Mouse (Mus musculus): ENCODE measurements around the gene Mrpl21. TPM values are rescaled to one million over a fixed set of nuclear protein-coding genes. Genes with fewer than 3 reads are reported as not detected.

Gene Mrpl21
- 72.9 and 97.5 TPM in 2 replicates for total RNA-seq (2014; fragmentation: Nextera tagmentation)
- total RNA-seq (2017) = 91.3 and 123 TPM in 2 replicates

DNA sequence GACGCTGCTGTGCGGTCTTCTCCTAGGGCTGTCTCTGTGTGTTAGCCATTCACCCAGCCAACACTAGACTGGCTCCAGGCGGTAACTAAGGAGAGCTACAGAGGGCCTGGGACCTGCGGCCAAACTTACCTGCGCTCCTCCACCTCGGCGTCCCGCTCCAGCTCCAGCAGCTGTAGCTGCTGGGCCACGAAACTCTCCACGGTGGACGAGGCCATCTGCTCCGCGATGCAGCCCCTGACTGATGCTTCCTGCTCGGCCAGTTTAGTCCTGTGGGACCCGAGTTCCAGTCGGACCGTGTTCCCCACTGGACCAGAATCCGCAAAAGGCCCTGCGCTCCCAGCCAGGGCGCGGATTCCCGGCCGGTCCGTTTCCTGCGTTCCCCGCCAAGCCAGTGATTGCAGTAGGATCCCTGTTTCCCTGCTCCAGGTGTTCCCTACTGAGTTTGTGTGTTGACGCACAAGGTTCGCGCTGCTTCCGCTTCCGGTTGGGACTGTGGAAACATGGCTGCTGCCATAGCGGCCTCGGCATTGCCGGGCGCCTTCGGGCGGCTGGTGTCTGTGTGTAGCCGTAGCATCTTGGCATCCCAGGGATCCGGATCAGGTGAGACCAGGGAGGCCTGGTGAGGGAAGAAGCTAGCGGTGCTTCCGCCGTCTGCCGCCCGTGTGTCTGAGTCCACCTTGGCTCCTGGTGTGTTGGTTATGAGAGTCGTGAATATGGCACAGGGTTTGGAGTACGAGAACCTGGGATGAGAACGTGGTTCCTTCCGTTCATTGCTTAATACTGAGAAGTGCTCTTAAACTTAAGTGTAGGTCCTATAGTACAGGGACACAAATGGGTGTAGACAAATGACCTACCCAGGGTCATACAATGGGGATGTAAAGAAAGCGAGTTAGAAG lies at the start of gene Mrpl21, which contains the start of gene Ighmbp2:
Gene Mrpl21 (plus strand): TSS at position 330 of the 896 bp plus-strand sequence.
Gene Ighmbp2 (minus strand): TSS at position 446 of the 896 bp plus-strand sequence.
- ATAC-seq (replicated peaks; ENCODE audit: poor library complexity, severe bottlenecking) = peak; percentile 88

DNA sequence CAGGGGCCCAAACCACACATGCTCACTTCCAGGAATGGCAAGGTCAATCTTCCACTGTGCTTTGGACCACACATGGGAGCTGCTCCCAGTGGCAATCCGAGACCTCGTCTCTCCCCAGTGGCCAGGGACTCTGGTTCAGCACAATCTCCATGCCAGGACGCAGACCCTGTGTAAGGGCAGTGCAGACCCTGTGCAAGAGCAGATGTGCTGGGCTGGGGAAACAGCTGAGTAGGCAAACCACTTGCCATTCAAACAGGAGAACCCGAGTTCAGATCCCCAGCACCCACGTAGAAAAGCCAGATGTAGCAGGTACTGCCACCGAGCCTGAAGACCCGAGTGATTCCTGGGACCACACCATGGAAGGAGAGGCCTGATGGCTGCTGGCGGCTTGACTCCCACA lies 22.7 kb upstream of the Mrpl21 start:
- no peak for ATAC-seq (replicated peaks; ENCODE audit: poor library complexity, severe bottlenecking)

DNA sequence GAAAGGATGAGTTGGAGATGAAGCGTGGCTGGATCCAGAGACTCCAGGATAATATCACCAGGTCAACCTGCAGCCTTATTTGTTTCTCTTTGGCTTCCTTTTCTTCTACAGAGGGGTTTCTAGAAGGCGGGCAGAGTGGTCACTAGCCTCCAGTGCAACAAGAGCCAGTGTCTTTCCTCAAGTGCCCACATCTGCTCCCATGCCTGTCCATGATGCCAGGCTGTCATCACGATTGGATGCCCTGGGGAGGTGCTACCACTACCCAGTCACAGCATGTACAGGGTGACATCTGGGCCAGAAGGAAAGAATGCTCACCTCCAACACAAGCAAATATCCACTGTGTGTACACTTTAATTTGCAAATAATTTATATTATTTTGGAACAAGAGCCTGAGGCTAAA lies 22.1 kb upstream of the Mrpl21 start:
- ATAC-seq (replicated peaks; ENCODE audit: poor library complexity, severe bottlenecking) = no peak

DNA sequence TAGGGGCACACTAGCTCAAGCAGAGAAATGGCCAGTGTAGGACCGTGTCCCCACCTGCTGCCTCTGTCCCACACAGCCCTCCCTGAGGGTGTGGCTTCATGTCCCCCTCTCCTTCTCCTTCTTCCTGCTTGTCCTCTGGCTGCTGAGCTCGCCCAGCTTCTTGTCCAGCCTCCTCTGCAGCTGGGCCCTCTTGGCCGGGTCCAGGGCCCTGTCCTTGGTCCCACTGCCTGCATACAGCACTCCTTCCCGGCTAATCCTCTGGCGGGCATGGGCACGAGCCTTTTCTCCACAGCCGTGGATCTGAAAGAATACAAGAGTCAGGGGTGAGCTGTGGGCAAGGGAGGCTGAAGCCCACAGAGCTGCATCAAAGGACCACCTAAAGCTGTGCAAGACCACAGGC lies 21.4 kb upstream of the Mrpl21 start:
- ATAC-seq (replicated peaks; ENCODE audit: poor library complexity, severe bottlenecking) = no peak

DNA sequence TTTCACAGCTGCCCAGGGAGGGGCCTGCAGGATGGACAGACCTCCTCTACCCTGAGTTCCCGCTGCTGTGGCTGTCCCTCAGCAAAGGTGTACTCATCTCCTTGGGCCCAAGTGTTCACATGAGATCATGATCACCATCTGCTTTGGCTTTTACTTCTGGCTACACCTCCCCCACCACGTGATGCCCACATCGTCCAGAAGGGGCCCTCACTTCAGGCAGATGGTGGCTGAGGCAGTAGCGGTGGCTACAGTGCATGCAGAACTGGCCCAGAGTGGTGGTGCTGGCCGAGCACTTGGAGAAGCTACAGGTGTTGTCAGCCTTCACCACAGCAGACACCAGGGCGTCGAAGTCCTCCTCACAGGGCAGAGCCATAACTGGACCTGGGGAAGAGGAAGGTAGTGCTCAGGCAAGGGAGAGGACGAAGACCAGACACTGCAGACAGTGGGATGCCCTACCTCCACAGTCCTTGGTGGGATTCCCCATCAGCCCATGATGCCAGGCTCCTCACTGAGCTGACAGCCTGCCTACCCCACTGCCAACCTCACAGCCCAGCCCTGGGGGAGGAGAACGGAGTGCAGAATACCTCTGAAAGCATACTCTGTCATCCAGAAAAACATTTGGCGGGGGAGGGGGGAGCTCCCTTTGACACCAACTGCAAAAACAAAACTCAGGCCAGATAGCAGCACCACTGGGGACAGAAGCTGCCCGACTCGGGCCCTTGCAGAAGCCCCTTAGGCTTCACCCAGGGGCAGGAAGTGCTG lies 20.8 kb upstream of the Mrpl21 start:
- ATAC-seq (replicated peaks; ENCODE audit: poor library complexity, severe bottlenecking) = no peak

DNA sequence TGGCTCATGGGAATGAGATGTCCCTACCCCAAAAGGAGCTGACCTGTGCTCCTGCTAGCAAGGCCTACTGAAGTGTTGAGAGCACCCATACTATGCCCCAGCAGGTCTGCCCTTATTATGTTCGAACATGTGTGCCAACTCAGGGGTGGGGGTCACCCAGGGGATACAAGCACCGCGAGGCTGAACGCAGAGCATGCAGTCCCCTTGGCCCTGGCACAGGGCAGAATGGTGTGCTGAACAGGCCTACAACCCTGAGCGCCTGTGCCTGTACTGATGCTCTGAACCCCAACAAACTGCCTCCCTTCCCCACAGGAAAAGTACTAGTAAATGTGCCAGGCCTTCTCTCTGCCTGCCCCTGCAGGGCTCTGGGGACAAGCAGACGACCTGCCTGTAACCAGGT lies 18.4 kb upstream of the Mrpl21 start:
- no peak for ATAC-seq (replicated peaks; ENCODE audit: poor library complexity, severe bottlenecking)

DNA sequence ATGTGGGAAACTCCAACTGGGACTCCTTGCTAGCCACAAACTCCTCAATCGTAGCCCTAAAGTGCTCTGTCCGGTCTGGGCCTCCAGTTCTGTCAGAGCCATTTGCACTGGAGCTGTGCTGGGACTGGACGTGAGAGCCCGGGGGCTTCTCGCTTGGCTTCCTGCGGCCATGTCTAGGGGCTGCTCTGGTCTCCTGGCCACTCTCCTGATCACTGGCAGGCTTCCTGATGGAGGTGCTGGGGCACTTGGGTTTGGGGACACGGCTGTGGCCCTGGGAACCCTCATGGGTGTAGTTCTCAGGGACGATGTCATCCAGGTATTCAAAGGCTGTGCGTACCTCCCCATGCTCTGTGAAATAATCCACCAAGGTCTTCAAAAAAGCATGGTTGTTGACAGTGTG lies 17.5 kb upstream of the Mrpl21 start:
- ATAC-seq (replicated peaks; ENCODE audit: poor library complexity, severe bottlenecking) = no peak

DNA sequence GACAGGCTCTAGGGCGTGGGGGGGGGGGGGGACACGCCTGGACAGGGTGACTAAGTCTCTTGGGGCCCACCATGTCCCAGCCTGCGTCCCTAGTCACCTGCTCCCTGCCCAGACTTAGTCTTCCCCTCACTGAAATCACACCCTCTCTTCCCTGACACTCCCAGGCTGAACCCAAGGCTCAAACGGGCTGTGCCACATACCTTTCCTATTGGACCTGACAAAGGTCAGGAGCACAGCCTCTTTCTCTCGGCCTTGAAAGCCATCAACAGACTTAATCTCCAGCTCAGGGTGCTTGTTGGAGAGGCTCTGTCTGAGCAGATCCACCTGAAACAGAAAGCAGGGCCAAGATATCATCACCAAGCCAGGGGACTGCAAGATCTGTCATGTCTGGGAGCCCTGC lies 16.6 kb upstream of the Mrpl21 start:
- no peak for ATAC-seq (replicated peaks; ENCODE audit: poor library complexity, severe bottlenecking)

DNA sequence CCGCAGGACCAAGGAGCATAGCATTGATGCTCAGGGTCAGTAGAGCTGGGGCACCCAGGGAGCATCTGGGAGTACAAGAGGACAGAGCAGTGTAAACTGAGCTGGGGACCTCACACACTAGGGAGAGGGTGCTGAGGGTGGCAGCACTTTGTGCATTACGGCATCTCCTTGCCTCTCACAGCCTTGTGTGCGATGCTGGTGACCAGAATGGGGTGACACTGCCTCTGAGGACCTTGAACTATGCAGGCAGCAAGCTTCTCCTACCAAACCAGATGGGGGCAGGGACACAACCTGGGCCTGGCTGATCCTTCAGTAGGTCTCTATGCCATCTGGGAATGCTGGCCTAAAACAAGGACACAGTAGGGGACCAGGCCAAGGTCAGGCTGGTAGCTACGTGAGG lies 16.0 kb upstream of the Mrpl21 start:
- ATAC-seq (replicated peaks; ENCODE audit: poor library complexity, severe bottlenecking) = no peak

DNA sequence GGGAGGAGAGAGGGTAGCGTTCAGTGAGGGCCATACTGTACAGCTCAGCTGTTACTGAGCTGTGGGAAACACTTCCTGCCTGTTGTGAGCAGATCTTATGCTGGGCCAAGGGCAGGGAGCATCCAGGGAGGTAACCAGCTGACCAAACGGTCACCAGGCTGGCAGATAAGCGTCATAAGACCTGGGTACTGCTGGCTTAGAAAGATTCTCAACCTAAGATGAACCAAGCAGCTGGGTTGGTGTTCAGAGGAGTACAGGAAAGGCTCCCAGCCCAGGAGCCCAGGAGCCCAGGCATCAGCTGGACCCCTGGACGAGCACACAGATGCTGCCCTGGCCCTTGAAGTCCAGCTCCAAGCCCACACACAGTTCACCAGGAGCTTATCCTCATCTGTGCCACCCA lies 15.4 kb upstream of the Mrpl21 start:
- ATAC-seq (replicated peaks; ENCODE audit: poor library complexity, severe bottlenecking) = no peak

DNA sequence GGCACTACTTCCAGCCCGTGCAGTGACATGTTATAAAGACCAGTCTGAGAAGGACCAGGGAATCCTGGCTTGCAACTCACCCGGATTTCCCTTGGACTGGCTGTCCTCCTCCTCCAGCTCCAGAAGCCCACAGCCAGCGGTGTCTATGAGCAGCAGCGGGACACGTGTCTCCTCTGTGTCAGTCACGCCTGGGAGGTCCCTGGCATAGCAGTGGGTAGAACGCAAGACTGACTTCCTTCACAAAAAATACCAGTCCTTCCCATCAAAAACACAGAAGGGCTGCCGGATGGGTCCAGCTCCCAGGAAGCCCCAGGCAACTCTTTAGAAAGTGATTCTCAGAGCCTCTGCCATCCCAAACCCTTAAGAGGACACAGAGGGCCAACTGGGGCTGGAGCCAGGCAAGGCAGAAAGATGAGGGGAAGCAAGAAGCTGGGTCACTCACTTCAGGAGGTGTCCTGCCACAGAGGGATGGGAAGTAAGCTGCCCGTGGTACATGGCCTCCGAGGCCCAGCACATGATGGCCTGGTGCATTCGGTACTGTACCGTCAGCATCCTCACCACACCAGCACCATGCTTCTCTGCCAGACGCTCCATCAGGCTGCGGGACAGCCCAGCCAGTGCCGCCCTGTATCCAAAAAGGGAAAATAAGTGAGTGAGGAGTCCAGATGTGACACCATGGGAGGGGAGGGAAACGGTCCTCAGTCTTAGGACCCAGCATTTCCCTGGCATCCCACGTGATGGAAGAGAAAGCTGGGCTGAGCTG lies 14.3 kb upstream of the Mrpl21 start:
- no peak for ATAC-seq (replicated peaks; ENCODE audit: poor library complexity, severe bottlenecking)

DNA sequence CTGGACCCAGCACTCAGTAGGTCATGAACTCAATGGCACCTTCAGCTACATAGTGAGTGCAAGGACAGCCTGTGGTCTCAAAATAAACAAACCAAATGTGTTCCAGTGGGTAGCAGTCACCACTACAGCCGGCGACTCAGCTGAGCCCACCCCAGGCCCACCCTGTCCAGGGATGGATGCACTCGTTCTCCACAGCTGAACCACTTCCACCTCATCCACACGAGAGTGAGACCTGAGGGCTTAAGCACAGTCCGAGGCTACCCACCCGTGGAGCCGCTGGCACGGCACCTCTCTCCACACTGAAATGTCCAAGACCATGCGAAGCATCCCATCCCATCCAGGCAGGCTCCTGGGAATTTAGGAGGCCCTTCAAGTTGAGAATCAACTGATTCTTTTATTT lies 13.4 kb upstream of the Mrpl21 start:
- ATAC-seq (replicated peaks; ENCODE audit: poor library complexity, severe bottlenecking) = no peak

DNA sequence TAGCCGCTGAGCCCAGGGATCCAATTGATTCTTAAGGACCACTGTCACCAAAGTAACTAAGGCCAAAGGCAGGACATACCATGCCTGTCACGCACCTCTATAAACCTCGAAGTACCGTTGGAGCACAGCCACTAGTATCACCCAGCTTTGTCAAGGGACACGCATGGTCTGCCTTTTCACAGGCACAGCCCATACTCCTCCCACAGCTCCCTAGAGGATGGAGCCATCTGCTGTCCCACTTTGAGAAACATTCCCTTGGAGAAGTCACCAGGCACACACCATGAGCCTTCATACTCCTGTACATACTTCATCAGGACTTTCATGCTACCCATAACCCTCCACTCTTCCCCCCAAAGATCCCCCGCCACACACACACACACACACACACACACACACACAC lies 12.9 kb upstream of the Mrpl21 start:
- no peak for ATAC-seq (replicated peaks; ENCODE audit: poor library complexity, severe bottlenecking)

DNA sequence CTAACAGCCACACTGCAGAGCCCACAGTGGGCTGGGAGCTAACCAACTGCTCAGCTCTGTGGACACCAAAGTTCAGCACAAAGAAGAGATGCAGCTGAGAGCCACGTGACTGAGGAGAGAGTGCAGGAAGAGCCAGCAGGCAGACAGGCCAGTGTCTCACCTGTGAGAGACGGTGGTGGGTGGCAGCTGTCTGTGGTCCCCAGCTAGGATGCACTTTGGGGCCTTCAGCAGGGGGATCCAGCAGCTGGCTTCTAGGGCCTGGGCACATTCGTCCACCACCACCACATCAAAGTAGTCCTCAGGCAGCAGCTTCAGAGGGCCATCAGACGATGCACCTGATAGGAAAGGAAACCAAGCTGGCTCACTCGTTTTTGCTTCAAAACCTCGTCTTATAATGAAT lies 11.3 kb upstream of the Mrpl21 start:
- no peak for ATAC-seq (replicated peaks; ENCODE audit: poor library complexity, severe bottlenecking)

DNA sequence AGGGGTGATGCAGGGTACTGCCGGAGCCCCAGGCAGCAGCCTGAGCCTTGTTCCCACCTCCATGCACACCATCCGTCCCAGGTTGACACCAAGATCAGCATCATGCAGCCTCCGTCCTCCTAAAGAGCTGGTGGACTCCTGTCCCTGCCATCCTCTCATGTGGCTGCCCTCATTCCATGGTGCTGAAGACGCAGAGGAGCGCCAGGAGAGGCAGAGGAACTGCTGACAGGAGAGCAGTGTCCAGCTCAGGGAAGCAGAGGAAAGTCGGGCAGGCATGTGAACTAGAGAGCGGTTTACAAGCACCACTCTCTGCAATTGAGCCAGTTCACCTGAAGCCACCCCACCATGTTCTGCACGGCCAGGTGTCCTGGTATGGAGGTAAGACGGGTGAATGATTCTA lies 9.4 kb upstream of the Mrpl21 start:
- no peak for ATAC-seq (replicated peaks; ENCODE audit: poor library complexity, severe bottlenecking)

DNA sequence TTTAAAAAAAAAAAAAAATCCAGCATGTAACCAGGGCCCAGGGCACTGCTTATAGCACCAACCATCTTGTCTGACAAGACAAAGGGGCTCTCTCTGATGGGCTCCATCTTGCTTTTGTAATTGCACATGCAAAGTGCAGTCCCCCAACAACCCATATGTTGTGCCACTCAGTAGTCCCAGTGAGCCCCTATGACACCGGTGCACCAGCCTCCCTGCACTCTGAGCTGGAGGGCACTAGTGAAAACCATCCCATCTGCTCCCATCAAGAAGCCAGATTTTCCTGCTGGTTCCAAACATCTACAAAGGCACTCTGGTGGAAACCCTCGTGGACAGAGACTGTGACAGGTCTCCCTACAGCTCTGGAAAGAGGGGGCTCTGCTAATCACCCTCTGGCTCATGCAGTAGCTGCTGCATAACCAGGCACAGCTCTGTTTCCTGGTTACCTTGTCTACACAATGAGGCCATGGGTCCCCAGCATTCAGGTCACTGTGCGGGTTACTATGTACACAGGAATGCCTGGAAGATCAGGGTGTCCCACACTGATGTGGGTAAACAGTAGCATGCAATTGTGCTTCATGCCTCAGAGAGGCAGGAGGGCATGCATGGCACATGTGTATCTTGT lies 6.8 kb upstream of the Mrpl21 start:
- no peak for ATAC-seq (replicated peaks; ENCODE audit: poor library complexity, severe bottlenecking)

DNA sequence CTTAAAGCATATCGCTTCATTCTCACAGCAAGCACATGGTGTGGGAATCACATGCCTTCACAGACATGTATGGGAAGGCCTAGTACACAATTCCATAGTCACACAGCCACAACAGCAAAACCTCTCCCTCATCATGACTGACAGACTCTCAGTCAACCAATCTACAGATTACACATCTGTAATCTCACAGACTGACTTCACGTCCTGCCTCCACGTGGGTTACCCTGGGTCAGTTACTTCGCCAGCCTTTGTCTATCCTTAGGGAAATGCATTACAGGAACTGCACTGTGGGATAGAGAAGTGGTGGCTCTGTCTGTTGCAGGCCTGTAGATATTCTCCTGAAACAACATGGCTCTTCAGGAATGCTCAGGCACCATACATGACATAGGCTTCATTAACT lies 815 bp upstream of the Mrpl21 start:
- no peak; the same call in 1 of the 2 replicates for ATAC-seq (replicated peaks; ENCODE audit: poor library complexity, severe bottlenecking)

DNA sequence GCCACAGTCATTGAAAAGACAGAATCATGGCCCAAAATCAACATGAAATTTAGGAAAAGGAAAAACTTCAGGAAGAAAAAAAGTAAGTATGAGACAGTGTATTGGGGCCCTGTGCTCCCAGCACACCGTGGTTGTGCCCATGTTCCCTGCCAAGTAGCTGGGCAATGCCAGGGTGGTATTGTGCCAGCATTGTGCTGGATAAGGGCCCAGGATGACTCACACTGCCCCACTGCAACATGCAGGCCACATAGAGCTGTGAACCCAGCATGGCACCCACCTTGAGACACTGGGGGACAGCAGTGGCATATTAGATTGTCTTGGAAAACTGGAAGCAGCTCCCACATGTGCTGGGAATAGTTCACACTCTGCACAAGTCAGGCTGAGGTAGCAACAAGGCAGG lies 6.3 kb downstream of the Mrpl21 start:
- ATAC-seq (replicated peaks; ENCODE audit: poor library complexity, severe bottlenecking) = no peak

DNA sequence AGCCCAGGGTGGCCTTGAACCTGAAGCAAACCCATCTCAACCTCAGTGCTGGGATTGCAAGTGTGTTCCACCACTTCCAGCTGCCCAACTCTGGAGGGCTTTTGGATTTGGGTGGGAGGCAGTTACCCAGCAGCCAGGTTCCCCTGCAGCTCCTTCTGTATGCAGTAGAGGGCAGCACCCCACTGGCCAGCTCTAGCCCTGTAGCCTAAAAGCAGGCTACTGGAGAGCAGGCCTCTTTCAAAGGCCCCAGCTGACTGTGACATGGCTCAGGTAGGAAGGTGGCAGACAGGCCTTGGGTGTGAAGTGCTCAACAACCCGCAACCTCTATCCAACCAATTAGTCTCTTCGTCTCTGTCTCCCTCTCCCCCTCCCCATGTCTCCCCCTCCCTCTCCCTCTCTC lies 9.3 kb downstream of the Mrpl21 start:
- ATAC-seq (replicated peaks; ENCODE audit: poor library complexity, severe bottlenecking) = peak; percentile 83

DNA sequence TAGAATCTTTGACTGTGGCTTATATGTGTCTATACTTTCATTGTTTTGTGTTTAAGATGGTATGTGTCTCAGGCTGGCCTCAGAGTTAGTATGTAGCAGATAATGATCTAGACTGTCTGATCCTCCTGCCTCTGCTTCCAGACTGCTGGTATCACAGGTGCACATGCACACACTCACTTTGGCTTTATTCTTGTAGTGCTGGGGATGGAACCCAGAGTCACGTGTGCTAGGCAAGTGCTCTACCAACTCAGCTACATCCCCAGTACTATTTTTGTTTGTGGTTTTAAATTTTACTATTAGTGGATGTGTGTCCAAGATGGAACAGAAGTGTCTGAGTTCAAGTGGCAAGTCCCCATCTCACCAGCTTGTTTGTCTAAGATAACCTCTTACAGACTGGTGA lies 10.3 kb downstream of the Mrpl21 start:
- no peak for ATAC-seq (replicated peaks; ENCODE audit: poor library complexity, severe bottlenecking)

Measured in granulocyte monocyte progenitor cell, adult 5-6 weeks (primary cell).